Mouse (Mus musculus) limb, embryonic 15.5 days (tissue): ENCODE measurements around the gene Wfdc18. TPM values are rescaled to one million over a fixed set of nuclear protein-coding genes. Genes with fewer than 3 reads are reported as not detected.

Experiments
- ATAC-seq: fragments of 200-750 bp; cut with Nextera tagmentation; 2 replicates; pipeline ENCODE4 v1.8.0; 2017; ENCODE audit warnings: low read depth, moderate TSS enrichment; ENCODE audit not compliant: insufficient number of reproducible peaks, low FRiP score, low TSS enrichment
- H3K27ac ChIP-seq: fragments of 300-500 bp; sonication (generic); 2 replicates; pipeline ENCODE4 v1.5.1; 2015; ENCODE audit warnings: moderate library complexity, mild to moderate bottlenecking, inconsistent platforms
- H3K27me3 ChIP-seq: fragments of 300-500 bp; sonication (generic); 2 replicates; pipeline ENCODE4 v1.6.1; 2015; ENCODE audit warnings: inconsistent platforms
- H3K36me3 ChIP-seq: fragments of 300-500 bp; sonication (generic); 2 replicates; pipeline ENCODE4 v1.6.1; 2015; ENCODE audit warnings: inconsistent platforms
- H3K4me1 ChIP-seq: fragments of 300-500 bp; sonication (generic); 2 replicates; pipeline ENCODE4 v1.6.1; 2015; ENCODE audit warnings: inconsistent platforms
- H3K4me2 ChIP-seq: fragments of 300-500 bp; sonication (generic); 2 replicates; pipeline ENCODE4 v1.6.1; 2015; ENCODE audit warnings: mild to moderate bottlenecking, inconsistent platforms
- H3K4me3 ChIP-seq: fragments of 300-500 bp; sonication (generic); 2 replicates; pipeline ENCODE4 v1.5.1; 2015; ENCODE audit warnings: mild to moderate bottlenecking, inconsistent platforms
- H3K9ac ChIP-seq: fragments of 300-500 bp; sonication (generic); 2 replicates; pipeline ENCODE4 v1.6.1; 2015; ENCODE audit warnings: inconsistent platforms
- H3K9me3 ChIP-seq: fragments of 300-500 bp; sonication (generic); 2 replicates; pipeline ENCODE4 v1.6.1; 2016; ENCODE audit warnings: inconsistent platforms
- WGBS: fragments of 180-500 bp; shearing (Covaris S2); methylation state at CpG from one replicate; pipeline ENCODE4 v1.1.7; 2015; 5-methylcytosine and 5-hydroxymethylcytosine counted together
- polyA plus RNA-seq: library from polyadenylated mRNA; unstranded; fragments of >200 nt; fragmentation: Nextera tagmentation; extraction: Ambion mirVana; gene quantifications from 2 replicates; pipeline ENCODE4 v1.2.1, GENCODE M21; 2015

The Wfdc18 gene
- polyA plus RNA-seq, 1 experiment from 2014 or later = 1.4 TPM

- no peak overlapping the region for H3K27ac ChIP-seq
- no peaks in the 10 kb centered on the region for H3K36me3 ChIP-seq
- H3K4me2 ChIP-seq = no peak overlapping the region
- ATAC-seq = no peak
- no peaks in the 10 kb centered on the region for H3K27me3 ChIP-seq
- H3K4me3 ChIP-seq = no peak overlapping the region
- H3K4me1 ChIP-seq = no peaks in the 10 kb centered on the region
- H3K9ac ChIP-seq = no peak overlapping the region
- no peaks in the 10 kb centered on the region for H3K9me3 ChIP-seq
- WGBS = 60% methylated on average over 3 of the region's 3 CpGs
Observed at GRCm38 (mm10) chr11:83728757-83729432, 20.1 kb downstream of the Wfdc18 start.

- Histone ChIP-seq H3K4me1 (no peaks in the 10 kb centered on the region), H3K27ac (no peak overlapping the region), H3K36me3 (no peaks in the 10 kb centered on the region), H3K9me3 (no peaks in the 10 kb centered on the region), H3K4me3 (no peak overlapping the region), H3K27me3 (no peaks in the 10 kb centered on the region), H3K9ac (no peak overlapping the region), H3K4me2 (no peak overlapping the region)
- ATAC-seq = no peak
- WGBS = 84% methylated on average over 1 of the region's 1 CpGs
Observed at GRCm38 (mm10) chr11:83731116-83731515, 22.3 kb downstream of the Wfdc18 start.

- no peak for ATAC-seq
- no peak overlapping the region for H3K4me3 ChIP-seq
- no peaks in the 10 kb centered on the region for H3K9me3 ChIP-seq
- 80% methylated on average over 5 of the region's 5 CpGs for WGBS
- no peak overlapping the region for H3K4me2 ChIP-seq
- no peak overlapping the region for H3K27ac ChIP-seq
- no peaks in the 10 kb centered on the region for H3K27me3 ChIP-seq
- no peaks in the 10 kb centered on the region for H3K36me3 ChIP-seq
- no peak overlapping the region for H3K9ac ChIP-seq
- no peaks in the 10 kb centered on the region for H3K4me1 ChIP-seq
Observed at GRCm38 (mm10) chr11:83733071-83733640, 24.3 kb downstream of the Wfdc18 start.

GRCm38 (mm10) chr11:83734215-83734614, 25.4 kb downstream of the Wfdc18 start:
- Histone ChIP-seq H3K36me3 (no peaks in the 10 kb centered on the region), H3K9me3 (no peaks in the 10 kb centered on the region), H3K4me3 (no peak overlapping the region), H3K27ac (no peak overlapping the region), H3K27me3 (no peaks in the 10 kb centered on the region), H3K4me2 (no peak overlapping the region), H3K4me1 (no peaks in the 10 kb centered on the region), H3K9ac (no peak overlapping the region)
- ATAC-seq = no peak
- 71% methylated on average over 1 of the region's 1 CpGs for WGBS

GRCm38 (mm10) chr11:83735881-83736280, 27.1 kb downstream of the Wfdc18 start:
- no peak overlapping the region for H3K4me2 ChIP-seq
- no peak overlapping the region for H3K27ac ChIP-seq
- no peaks in the 10 kb centered on the region for H3K4me1 ChIP-seq
- ATAC-seq = no peak
- no peaks in the 10 kb centered on the region for H3K9me3 ChIP-seq
- H3K36me3 ChIP-seq = no peaks in the 10 kb centered on the region
- H3K27me3 ChIP-seq = peaks cover 4% of the 10 kb centered on the region
- no peak overlapping the region for H3K4me3 ChIP-seq
- 77% methylated on average over 2 of the region's 2 CpGs for WGBS
- no peak overlapping the region for H3K9ac ChIP-seq

- Histone ChIP-seq H3K27me3 (peaks cover 11% of the 10 kb centered on the region), H3K36me3 (no peaks in the 10 kb centered on the region), H3K4me3 (no peak overlapping the region), H3K4me2 (no peak overlapping the region), H3K27ac (no peak overlapping the region), H3K9me3 (no peaks in the 10 kb centered on the region), H3K4me1 (no peaks in the 10 kb centered on the region), H3K9ac (no peak overlapping the region)
- ATAC-seq = no peak
- WGBS = 77% methylated on average over 3 of the region's 3 CpGs
Observed at GRCm38 (mm10) chr11:83737109-83737558, 28.3 kb downstream of the Wfdc18 start.

- 18% methylated on average over 5 of the region's 5 CpGs for WGBS
Observed at GRCm38 (mm10) chr11:83739241-83739640, 30.4 kb downstream of the Wfdc18 start.

GRCm38 (mm10) chr11:83740443-83740991, 31.7 kb downstream of the Wfdc18 start:
- Histone ChIP-seq H3K36me3 (no peaks in the 10 kb centered on the region), H3K4me3 (no peak overlapping the region), H3K9ac (no peak overlapping the region), H3K27me3 (peaks cover 15% of the 10 kb centered on the region), H3K4me1 (no peaks in the 10 kb centered on the region), H3K4me2 (no peak overlapping the region), H3K27ac (no peak overlapping the region), H3K9me3 (no peaks in the 10 kb centered on the region)
- 74% methylated on average over 4 of the region's 4 CpGs for WGBS
- ATAC-seq = no peak

More at GRCm38 (mm10) chr11:83739241-83739640, 30.4 kb downstream of the Wfdc18 start:
- H3K9me3 ChIP-seq = no peaks in the 10 kb centered on the region
- H3K27me3 ChIP-seq = peaks cover 11% of the 10 kb centered on the region
- no peaks in the 10 kb centered on the region for H3K4me1 ChIP-seq
- no peak overlapping the region for H3K27ac ChIP-seq
- no peak overlapping the region for H3K4me2 ChIP-seq
- H3K4me3 ChIP-seq = no peak overlapping the region
- no peak for ATAC-seq
- H3K9ac ChIP-seq = no peak overlapping the region
- H3K36me3 ChIP-seq = no peaks in the 10 kb centered on the region

- Histone ChIP-seq H3K27ac (no peak overlapping the region), H3K4me1 (no peaks in the 10 kb centered on the region), H3K9ac (no peak overlapping the region), H3K9me3 (no peaks in the 10 kb centered on the region), H3K4me3 (no peak overlapping the region), H3K27me3 (peaks cover 24% of the 10 kb centered on the region), H3K4me2 (no peak overlapping the region), H3K36me3 (no peaks in the 10 kb centered on the region)
- ATAC-seq = no peak
- 77% methylated on average over 5 of the region's 5 CpGs for WGBS
Observed at GRCm38 (mm10) chr11:83741841-83742240, 33.0 kb downstream of the Wfdc18 start.

GRCm38 (mm10) chr11:83742731-83743355, 34.0 kb downstream of the Wfdc18 start:
- H3K36me3 ChIP-seq = no peaks in the 10 kb centered on the region

GRCm38 (mm10) chr11:83743525-83743924, 34.7 kb downstream of the Wfdc18 start:
- no peak overlapping the region for H3K4me3 ChIP-seq
- H3K27ac ChIP-seq = no peak overlapping the region
- H3K9ac ChIP-seq = no peak overlapping the region
- WGBS = 87% methylated on average over 3 of the region's 3 CpGs
- H3K36me3 ChIP-seq = no peaks in the 10 kb centered on the region
- no peaks in the 10 kb centered on the region for H3K9me3 ChIP-seq
- H3K27me3 ChIP-seq = peaks cover 36% of the 10 kb centered on the region
- ATAC-seq = no peak
- H3K4me2 ChIP-seq = no peak overlapping the region
- no peaks in the 10 kb centered on the region for H3K4me1 ChIP-seq

More at GRCm38 (mm10) chr11:83742731-83743355, 34.0 kb downstream of the Wfdc18 start:
- H3K27me3 ChIP-seq = peaks cover 29% of the 10 kb centered on the region
- no peaks in the 10 kb centered on the region for H3K4me1 ChIP-seq
- 56% methylated on average over 9 of the region's 9 CpGs for WGBS
- ATAC-seq = no peak
- H3K4me3 ChIP-seq = no peak overlapping the region
- H3K27ac ChIP-seq = no peak overlapping the region
- H3K9me3 ChIP-seq = no peaks in the 10 kb centered on the region
- H3K4me2 ChIP-seq = no peak overlapping the region
- H3K9ac ChIP-seq = no peak overlapping the region

GRCm38 (mm10) chr11:83746152-83746551, 37.3 kb downstream of the Wfdc18 start:
- no peak overlapping the region for H3K4me2 ChIP-seq
- 49% methylated on average over 4 of the region's 4 CpGs for WGBS
- H3K4me1 ChIP-seq = no peaks in the 10 kb centered on the region
- H3K9me3 ChIP-seq = no peaks in the 10 kb centered on the region
- no peak overlapping the region for H3K27ac ChIP-seq
- ATAC-seq = no peak
- no peaks in the 10 kb centered on the region for H3K36me3 ChIP-seq
- no peak overlapping the region for H3K9ac ChIP-seq
- H3K27me3 ChIP-seq = peaks cover 30% of the 10 kb centered on the region
- no peak overlapping the region for H3K4me3 ChIP-seq
